Mouse (Mus musculus) hindbrain, embryonic 13.5 days (tissue): ENCODE data around the gene Hdac9. TPM values are rescaled to one million over a fixed set of nuclear protein-coding genes. Genes with fewer than 3 reads are reported as not detected.

ENCODE experiments used
- ATAC-seq: fragments of 200-750 bp; cut with Nextera tagmentation; 2 replicates; pipeline ENCODE4 v1.8.0; 2017; ENCODE audit warnings: moderate TSS enrichment; ENCODE audit not compliant: low FRiP score
- H3K27ac ChIP-seq: fragments of 300-500 bp; sonication (generic); 2 replicates; pipeline ENCODE4 v1.5.1; 2015; ENCODE audit warnings: inconsistent platforms, mild to moderate bottlenecking, moderate library complexity
- H3K27me3 ChIP-seq: fragments of 300-500 bp; sonication (generic); 2 replicates; pipeline ENCODE4 v1.6.1; 2015; ENCODE audit warnings: mild to moderate bottlenecking, inconsistent platforms
- H3K36me3 ChIP-seq: fragments of 300-500 bp; sonication (generic); 2 replicates; pipeline ENCODE4 v1.6.1; 2015; ENCODE audit warnings: mild to moderate bottlenecking, inconsistent platforms
- H3K4me1 ChIP-seq: fragments of 300-500 bp; sonication (generic); replicated peaks from 2 replicates; pipeline ENCODE4 v1.6.1; 2015; ENCODE audit warnings: inconsistent platforms
- H3K4me2 ChIP-seq: fragments of 300-500 bp; sonication (generic); 2 replicates; pipeline ENCODE4 v1.6.1; 2015; ENCODE audit warnings: inconsistent platforms, mild to moderate bottlenecking, moderate library complexity
- H3K4me3 ChIP-seq: fragments of 300-500 bp; sonication (generic); 2 replicates; pipeline ENCODE4 v1.5.1; 2015; ENCODE audit warnings: mild to moderate bottlenecking, inconsistent platforms
- H3K9ac ChIP-seq: fragments of 300-500 bp; sonication (generic); 2 replicates; pipeline ENCODE4 v1.6.1; 2015; ENCODE audit warnings: mild to moderate bottlenecking, inconsistent platforms
- H3K9me3 ChIP-seq: fragments of 300-500 bp; sonication (generic); 2 replicates; pipeline ENCODE4 v1.6.1; 2016; ENCODE audit warnings: inconsistent platforms
- WGBS: fragments of 180-500 bp; shearing (Covaris S2); methylation state at CpG from one replicate; pipeline ENCODE4 v1.1.7; 2015; 5-methylcytosine and 5-hydroxymethylcytosine counted together
- polyA plus RNA-seq: library from polyadenylated mRNA; unstranded; fragments of >200 nt; fragmentation: Nextera tagmentation; extraction: Ambion mirVana; gene quantifications from 2 replicates; pipeline ENCODE4 v1.2.1, GENCODE M21; 2015

Hdac9 gene
- polyA plus RNA-seq, 1 experiment from 2014 or later: 9.8 TPM

DNA sequence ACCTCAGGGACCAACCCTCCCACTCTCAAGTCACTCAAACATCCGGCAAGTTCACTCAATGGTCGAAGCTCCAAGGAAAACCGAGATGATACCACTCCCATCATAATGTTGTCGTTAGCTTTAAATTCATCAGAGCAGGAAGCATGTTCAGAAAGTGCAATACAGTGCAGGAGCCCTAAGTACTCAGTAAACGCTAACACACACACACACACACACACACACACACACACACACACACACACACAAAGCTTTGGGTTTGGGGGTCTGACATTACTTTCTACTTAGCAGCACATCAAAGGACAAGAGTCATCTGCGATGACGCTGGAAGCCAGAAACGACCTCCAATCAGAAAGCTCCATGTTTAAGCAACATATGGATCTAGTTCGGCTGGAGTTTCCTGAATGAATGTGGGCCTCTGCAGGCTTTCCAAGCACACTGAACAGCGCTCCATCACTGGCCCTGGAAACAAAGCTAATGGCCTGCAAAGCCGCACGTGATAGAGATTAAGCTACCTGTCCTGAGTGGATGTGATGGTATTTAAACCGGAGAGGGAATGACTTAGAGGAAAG is 647.3 kb downstream of the Hdac9 start:
- no peak overlapping the region for H3K4me2 ChIP-seq
- no peaks in the 10 kb centered on the region for H3K27me3 ChIP-seq
- no peak overlapping the region for H3K9ac ChIP-seq
- 69% methylated on average over 13 of the region's 13 CpGs for WGBS
- no peaks in the 10 kb centered on the region for H3K36me3 ChIP-seq
- H3K27ac ChIP-seq: no peak overlapping the region
- no peak overlapping the region for H3K4me3 ChIP-seq
- H3K4me1 ChIP-seq: 0 out of 2 replicates have a peak, but pooled peaks cover 4% of the 10 kb centered on the region
- no peaks in the 10 kb centered on the region for H3K9me3 ChIP-seq
- ATAC-seq: no peak

DNA sequence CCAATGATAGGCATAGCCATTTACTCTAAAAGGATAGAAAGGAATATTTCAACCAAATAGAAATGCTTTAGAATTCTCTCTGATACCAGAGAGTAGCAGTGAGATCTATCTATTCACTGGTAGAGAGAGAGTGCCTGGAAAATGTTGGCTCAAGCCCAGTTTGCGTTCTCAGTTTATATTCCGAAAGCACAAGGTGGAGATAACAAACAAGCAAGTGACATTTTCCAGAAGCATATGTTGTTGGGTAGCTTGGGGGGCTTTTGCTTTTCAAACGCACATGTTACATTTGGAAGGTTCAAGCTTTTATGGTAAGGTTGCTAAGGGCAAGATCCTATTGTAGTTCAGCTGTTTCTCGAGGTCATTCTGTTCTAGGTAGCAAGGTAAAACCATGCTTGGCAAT is 657.2 kb downstream of the Hdac9 start:
- H3K9ac ChIP-seq: no peak overlapping the region
- no peaks in the 10 kb centered on the region for H3K4me1 ChIP-seq
- no peak overlapping the region for H3K4me3 ChIP-seq
- no peaks in the 10 kb centered on the region for H3K9me3 ChIP-seq
- H3K4me2 ChIP-seq: no peak overlapping the region
- WGBS: 91% methylated on average over 4 of the region's 4 CpGs
- ATAC-seq: no peak
- no peaks in the 10 kb centered on the region for H3K27me3 ChIP-seq
- no peaks in the 10 kb centered on the region for H3K36me3 ChIP-seq
- H3K27ac ChIP-seq: no peak overlapping the region

DNA sequence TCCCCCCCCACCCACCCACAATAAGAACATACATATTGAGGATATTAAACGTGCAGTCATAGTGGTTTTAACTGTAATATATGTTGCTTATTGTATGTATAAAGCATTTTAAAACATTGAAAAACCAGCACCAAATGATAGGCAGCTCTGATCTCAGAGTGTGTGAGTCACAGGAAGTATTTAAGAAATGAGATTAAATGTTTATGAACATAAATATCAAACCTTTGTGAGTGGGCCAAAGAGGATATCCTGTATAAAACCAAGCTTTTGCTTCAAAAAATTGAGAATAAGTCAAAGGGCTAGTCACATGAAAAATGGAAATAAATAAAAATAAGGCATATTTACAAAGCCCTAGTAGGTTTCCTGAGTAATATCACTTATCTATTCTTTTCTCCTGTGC is 667.7 kb downstream of the Hdac9 start:
- Histone ChIP-seq H3K4me2 (no peak overlapping the region), H3K36me3 (no peaks in the 10 kb centered on the region), H3K9ac (no peak overlapping the region), H3K27me3 (no peaks in the 10 kb centered on the region), H3K4me1 (no peaks in the 10 kb centered on the region), H3K4me3 (no peak overlapping the region), H3K27ac (no peak overlapping the region), H3K9me3 (no peaks in the 10 kb centered on the region)
- no peak for ATAC-seq
- 87% methylated on average over 1 of the region's 1 CpGs for WGBS

DNA sequence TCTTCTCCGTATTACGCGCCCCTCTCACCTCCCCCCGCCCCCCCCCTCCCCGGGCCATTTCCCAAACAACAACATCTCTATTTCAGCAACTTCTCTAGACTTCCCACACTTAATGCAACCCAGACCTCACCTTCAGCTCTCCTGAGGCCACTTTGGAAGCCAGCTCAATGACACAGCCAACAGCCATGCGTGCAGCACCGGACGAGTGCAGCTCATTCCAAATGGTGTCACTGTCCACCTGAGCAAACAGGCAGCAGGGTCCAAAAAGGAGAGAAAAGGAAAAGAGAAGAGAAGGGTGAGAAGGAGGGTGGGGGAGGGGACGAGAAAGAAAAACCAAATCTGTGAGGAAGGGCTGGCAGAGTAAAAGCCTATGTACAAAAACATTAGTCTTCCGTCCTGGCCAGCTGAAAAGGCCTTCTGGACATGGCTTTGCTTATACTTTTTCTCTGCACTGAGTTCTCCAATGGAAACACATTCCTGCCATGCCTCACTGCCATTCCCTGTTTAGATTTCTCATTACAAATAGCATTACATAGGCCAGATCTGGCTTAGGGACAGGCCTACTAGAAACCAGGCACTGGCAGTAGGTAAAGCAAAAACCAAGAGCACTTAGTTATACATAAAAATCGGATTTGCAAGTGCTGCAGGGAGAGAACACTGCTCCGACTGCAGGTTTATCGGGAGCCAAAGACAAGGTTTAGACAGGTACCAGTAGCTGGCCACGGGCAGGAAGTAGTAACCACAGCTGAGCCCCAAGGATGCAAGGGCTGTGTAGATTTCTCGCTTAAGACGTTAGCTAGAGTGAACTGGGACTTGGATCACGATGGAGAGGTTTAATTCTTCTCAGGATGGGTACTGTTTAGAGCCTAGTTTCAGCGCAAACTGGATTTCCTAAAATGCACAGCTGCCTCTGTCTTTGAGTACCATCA is 668.4 kb downstream of the Hdac9 start:
- Histone ChIP-seq H3K27ac (no peak overlapping the region), H3K27me3 (no peaks in the 10 kb centered on the region), H3K4me3 (no peak overlapping the region), H3K4me1 (no peaks in the 10 kb centered on the region), H3K36me3 (no peaks in the 10 kb centered on the region), H3K9me3 (no peaks in the 10 kb centered on the region), H3K4me2 (no peak overlapping the region), H3K9ac (no peak overlapping the region)
- 86% methylated on average over 18 of the region's 18 CpGs for WGBS
- ATAC-seq: no peak

DNA sequence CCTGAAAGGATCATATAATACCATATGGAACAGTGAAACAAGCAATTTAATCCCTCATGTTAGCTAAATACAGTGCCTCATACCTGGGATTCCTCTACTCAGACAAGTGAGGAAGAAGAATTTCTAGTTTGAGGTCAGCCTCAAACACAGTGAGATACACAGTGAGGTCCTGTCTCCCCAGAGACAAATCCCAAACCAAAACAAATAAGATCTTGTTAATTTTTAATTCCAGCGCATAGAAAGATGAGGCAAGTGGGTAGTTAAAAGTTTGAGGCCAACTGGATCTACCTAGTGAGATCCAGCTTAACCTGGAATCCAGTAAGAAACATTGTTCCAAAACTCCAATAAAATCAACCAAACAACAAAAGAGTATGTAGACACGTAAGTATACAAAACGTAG is 678.1 kb downstream of the Hdac9 start:
- WGBS: 92% methylated on average over 3 of the region's 3 CpGs
- Histone ChIP-seq H3K9ac (no peak overlapping the region), H3K27ac (no peak overlapping the region), H3K9me3 (no peaks in the 10 kb centered on the region), H3K4me3 (no peak overlapping the region), H3K36me3 (no peaks in the 10 kb centered on the region), H3K27me3 (no peaks in the 10 kb centered on the region), H3K4me1 (no peaks in the 10 kb centered on the region), H3K4me2 (no peak overlapping the region)
- no peak for ATAC-seq

DNA sequence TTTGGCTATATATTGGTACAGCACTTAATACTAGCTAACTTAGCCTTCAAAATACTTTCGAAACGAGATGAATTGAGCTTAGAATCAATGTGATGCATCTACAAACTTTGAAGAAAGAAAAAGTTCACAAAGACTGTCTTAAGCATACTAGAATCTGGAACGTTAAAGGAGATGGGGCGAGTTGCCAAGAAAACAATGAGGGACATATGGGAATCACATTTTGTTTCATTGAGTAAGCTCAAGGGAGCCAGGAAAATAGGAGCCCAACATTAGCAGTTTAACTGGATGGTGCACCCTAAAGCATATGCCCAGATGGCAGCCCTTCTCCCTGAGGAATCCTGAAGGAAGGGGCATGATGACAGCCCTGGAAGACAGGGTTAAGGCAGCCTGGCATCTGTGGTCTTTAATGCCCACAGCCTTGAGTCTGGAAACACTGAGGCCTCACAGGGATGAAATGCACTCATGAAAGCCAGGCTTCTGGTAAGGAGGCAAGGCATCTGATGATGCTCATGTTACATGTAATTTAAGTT is 685.2 kb downstream of the Hdac9 start:
- H3K27ac ChIP-seq: no peak overlapping the region
- ATAC-seq: no peak
- WGBS: 76% methylated on average over 4 of the region's 4 CpGs
- no peak overlapping the region for H3K4me2 ChIP-seq
- H3K4me3 ChIP-seq: no peak overlapping the region
- H3K36me3 ChIP-seq: no peaks in the 10 kb centered on the region
- H3K9ac ChIP-seq: no peak overlapping the region
- no peaks in the 10 kb centered on the region for H3K9me3 ChIP-seq
- H3K27me3 ChIP-seq: no peaks in the 10 kb centered on the region
- H3K4me1 ChIP-seq: no peaks in the 10 kb centered on the region

DNA sequence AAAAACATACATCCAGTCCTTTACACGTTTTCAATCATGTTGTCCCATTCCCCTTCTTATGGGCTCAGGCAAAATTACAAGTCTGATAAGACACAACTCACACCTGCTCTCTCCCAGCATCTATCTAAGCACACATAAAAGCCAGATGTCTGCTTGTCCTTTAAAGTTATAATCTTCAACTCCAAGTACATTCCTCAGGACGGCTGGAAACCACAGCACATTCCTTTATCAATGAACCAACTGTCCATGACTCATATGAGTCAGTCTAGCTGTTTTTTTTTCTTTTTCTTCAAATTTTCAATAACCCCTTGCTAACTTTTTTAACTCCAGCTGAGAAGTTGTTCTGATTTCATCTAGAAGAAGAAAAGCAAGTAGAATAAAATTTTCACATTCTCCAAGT is 692.4 kb downstream of the Hdac9 start:
- H3K36me3 ChIP-seq: no peaks in the 10 kb centered on the region
- H3K9me3 ChIP-seq: no peaks in the 10 kb centered on the region
- 71% methylated on average over 2 of the region's 2 CpGs for WGBS
- H3K27ac ChIP-seq: no peak overlapping the region
- no peak overlapping the region for H3K4me3 ChIP-seq
- H3K9ac ChIP-seq: no peak overlapping the region
- ATAC-seq: no peak
- peaks cover 8% of the 10 kb centered on the region for H3K4me1 ChIP-seq
- H3K27me3 ChIP-seq: no peaks in the 10 kb centered on the region
- no peak overlapping the region for H3K4me2 ChIP-seq

DNA sequence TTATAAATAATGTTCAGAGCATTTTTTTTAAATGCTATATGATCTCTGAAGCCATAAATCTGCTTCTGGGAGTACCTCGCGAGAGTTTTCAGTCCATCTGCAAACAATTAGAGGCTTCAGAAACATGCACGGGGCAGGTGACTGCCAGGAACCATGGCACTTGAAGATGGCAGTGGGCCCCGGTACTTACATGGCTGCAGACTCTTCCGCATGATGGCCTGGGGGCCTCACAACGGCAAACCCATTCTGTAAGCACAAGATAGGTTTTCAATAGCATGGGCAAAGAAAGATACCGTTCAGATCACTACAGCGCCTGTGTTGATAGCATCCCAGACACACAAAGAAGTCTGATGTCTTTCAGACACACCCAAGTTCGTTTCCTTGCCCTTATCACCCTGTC is 695.9 kb downstream of the Hdac9 start:
- H3K4me3 ChIP-seq: no peak overlapping the region
- no peak overlapping the region for H3K27ac ChIP-seq
- H3K9ac ChIP-seq: no peak overlapping the region
- ATAC-seq: no peak
- peaks cover 8% of the 10 kb centered on the region for H3K4me1 ChIP-seq
- H3K9me3 ChIP-seq: no peaks in the 10 kb centered on the region
- no peaks in the 10 kb centered on the region for H3K36me3 ChIP-seq
- WGBS: 65% methylated on average over 9 of the region's 9 CpGs
- no peak overlapping the region for H3K4me2 ChIP-seq
- H3K27me3 ChIP-seq: 0 out of 2 replicates have a peak, but pooled peaks cover 4% of the 10 kb centered on the region

DNA sequence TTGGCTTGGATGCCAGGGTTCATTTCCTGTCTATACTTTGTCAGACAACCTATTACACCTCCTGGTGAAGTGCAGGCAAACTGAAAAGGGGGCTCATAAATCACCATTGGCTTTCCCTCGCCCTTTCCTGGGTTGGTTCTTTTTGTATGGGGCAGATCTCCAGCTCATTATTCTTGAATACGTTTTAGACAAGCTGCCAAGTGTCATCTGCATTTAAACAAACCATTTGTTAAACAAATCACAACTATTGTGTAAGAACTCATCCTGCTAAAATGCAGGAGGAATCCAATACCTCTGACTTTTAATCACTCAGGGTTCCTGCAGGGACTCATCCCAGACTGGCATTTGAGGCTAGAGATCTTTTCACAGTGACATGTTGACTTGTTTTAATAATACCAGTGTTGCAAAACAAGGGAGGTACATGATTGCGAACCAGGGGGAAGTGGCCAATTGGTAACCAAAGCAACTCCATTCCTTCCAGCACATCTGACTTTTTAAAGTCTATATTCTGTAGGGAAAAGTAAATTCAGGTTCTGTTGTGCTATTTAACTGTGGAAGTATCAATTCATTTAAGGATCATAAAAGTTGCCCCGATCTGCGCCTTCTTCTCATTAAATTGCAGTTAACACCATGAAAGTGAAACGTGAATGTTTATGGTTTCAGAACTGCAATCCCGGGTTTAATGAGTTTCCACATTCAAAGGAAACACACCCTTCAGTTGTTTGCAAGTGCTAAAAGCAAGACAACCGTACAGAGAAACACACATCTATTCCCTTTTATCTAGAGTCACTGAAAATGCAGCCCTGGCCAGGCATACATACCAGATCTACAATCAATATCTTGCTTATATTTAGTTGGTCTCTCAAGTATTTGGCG is 696.6 kb downstream of the Hdac9 start:
- no peak overlapping the region for H3K4me2 ChIP-seq
- WGBS: 39% methylated on average over 9 of the region's 9 CpGs
- H3K4me3 ChIP-seq: no peak overlapping the region

DNA sequence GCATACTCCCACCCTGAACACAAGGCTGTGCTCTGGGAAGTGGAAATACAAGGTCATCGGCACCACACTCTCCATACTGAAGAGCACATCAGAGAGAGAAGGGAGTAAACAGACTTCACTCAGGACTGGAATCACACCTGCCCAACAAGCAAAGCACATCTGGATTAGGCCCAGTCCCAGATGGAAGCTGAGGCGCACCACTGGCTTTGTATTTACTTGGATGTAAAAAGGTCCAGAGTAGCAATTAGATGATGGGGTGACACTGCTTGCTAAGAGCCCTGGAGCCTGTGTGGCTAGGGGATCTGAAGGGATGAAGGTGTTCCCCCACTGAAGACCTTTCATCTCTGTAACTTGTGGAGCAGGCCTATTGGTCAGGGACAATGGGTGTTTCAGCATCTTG is 698.3 kb downstream of the Hdac9 start:
- Histone ChIP-seq H3K4me1 (peaks cover 17% of the 10 kb centered on the region), H3K36me3 (no peaks in the 10 kb centered on the region), H3K27me3 (0 out of 2 replicates have a peak, but pooled peaks cover 4% of the 10 kb centered on the region), H3K9me3 (no peaks in the 10 kb centered on the region), H3K4me2 (no peak overlapping the region), H3K27ac (no peak overlapping the region), H3K4me3 (no peak overlapping the region), H3K9ac (no peak overlapping the region)
- 87% methylated on average over 2 of the region's 2 CpGs for WGBS
- no peak for ATAC-seq

More for the DNA sequence above, 696.6 kb downstream of the Hdac9 start:
- H3K9ac ChIP-seq: no peak overlapping the region
- no peak for ATAC-seq
- no peaks in the 10 kb centered on the region for H3K36me3 ChIP-seq
- no peaks in the 10 kb centered on the region for H3K9me3 ChIP-seq
- H3K27ac ChIP-seq: no peak overlapping the region
- H3K27me3 ChIP-seq: 0 out of 2 replicates have a peak, but pooled peaks cover 4% of the 10 kb centered on the region
- peaks cover 11% of the 10 kb centered on the region for H3K4me1 ChIP-seq

DNA sequence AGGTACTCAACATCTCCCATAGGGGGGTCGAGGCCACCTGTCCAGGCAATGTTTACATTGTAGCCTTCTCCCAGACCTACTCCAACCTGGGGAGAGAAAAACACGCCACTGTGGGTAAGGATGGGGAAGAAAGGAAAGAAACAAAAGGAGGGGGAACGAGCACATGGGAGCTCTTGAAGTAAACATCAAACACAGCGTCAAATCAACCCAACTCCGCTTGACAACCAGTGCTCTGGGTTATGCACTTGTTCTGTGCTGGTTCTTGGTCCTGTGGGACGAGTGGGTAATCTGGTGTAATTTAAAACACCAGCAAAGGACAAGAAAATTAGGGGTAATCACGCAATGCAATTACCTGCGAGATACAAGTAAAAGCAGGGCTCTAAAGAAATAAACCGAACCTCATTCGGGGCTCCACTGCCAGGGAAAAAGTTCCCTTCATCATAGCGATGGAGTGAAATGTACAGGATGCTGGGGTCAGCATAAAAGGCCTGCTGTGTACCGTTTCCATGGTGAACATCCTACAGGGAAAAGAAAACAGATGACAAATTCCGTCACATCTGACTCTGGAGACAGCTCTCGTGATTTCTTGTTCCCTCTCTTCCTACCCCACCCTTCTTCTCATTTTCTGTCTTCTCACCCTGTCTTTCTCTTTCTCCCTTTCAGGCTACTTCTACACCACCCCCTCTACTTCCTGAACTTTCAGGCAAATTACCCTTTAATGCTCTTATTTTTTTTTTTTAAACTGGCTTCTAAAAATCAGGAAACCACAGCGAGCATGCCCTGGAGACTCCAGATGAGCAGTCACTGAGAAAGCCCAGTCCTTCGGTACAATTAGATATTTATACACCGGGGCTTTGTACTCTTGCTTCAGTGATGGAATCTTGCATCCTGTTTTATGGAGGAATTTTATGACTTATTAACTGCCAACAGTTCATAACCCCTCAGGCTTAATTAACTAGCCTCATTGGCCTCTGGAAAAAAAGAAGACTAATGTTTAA is 701.6 kb downstream of the Hdac9 start:
- 61% methylated on average over 17 of the region's 17 CpGs for WGBS
- Histone ChIP-seq H3K27me3 (0 out of 2 replicates have a peak, but pooled peaks cover 4% of the 10 kb centered on the region), H3K4me3 (no peak overlapping the region), H3K27ac (no peak overlapping the region), H3K9ac (no peak overlapping the region), H3K36me3 (no peaks in the 10 kb centered on the region), H3K4me2 (no peak overlapping the region), H3K9me3 (no peaks in the 10 kb centered on the region), H3K4me1 (peaks cover 13% of the 10 kb centered on the region)
- peak; percentile 43; the same call in 1 of the 2 replicates for ATAC-seq
